Mouse (Mus musculus): ENCODE data around the gene Tanc1.

- TF ChIP-seq CTCF (IDR thresholded peaks at IDR 0.05), result no peak
- no peak for TF ChIP-seq EP300 (IDR thresholded peaks at IDR 0.05; ENCODE audit: insufficient read depth, low read depth, low read length)
- no peak for TF ChIP-seq POLR2A (IDR thresholded peaks at IDR 0.05; ENCODE audit: insufficient read depth, low read depth, low read length)
These were observed 216.3 kb downstream of the Tanc1 start for GRCm38 (mm10) chr2:59828103-59828655.
